Mouse (Mus musculus) brain, embryonic 14.5 days (tissue): Measurements from ENCODE around the gene Elmo3.

Experiments used
- CTCF ChIP-seq: fragments of 200-500 bp; IDR thresholded peaks from 2 replicates; pipeline ENCODE4 v1.5.1; 2012; ENCODE audit warnings: inconsistent platforms, mild to moderate bottlenecking, moderate library complexity, borderline replicate concordance; ENCODE audit not compliant: insufficient read depth, insufficient read length; ENCODE audit errors: extremely low read depth
- POLR2A ChIP-seq: fragments of 200-500 bp; IDR thresholded peaks from 2 replicates; pipeline ENCODE4 v1.6.1; 2012; ENCODE audit warnings: mild to moderate bottlenecking, inconsistent platforms, borderline replicate concordance; ENCODE audit not compliant: poor library complexity, insufficient read depth, insufficient read length, severe bottlenecking; ENCODE audit errors: extremely low read depth

- TF ChIP-seq CTCF: no peak
- TF ChIP-seq POLR2A: no peak
These were observed 44.9 kb upstream of the Elmo3 start for GRCm38 (mm10) chr8:105260371-105261099.
